Mouse (Mus musculus): ENCODE results near the gene Sucnr1.

- TF ChIP-seq POLR2A (IDR thresholded peaks at IDR 0.05; ENCODE audit: control insufficient read depth, extremely low read depth, insufficient read depth, low read length, poor library complexity) (no peak), CTCF (IDR thresholded peaks at IDR 0.05; ENCODE audit: borderline replicate concordance, control insufficient read depth, extremely low read depth, insufficient read depth, low read length, poor library complexity) (no peak)
Measured at GRCm38 (mm10) chr3:60094386-60095156, 12.9 kb downstream of the Sucnr1 start.
